Mouse (Mus musculus): ENCODE measurements around the gene Mas1.

Gene Mas1

DNA sequence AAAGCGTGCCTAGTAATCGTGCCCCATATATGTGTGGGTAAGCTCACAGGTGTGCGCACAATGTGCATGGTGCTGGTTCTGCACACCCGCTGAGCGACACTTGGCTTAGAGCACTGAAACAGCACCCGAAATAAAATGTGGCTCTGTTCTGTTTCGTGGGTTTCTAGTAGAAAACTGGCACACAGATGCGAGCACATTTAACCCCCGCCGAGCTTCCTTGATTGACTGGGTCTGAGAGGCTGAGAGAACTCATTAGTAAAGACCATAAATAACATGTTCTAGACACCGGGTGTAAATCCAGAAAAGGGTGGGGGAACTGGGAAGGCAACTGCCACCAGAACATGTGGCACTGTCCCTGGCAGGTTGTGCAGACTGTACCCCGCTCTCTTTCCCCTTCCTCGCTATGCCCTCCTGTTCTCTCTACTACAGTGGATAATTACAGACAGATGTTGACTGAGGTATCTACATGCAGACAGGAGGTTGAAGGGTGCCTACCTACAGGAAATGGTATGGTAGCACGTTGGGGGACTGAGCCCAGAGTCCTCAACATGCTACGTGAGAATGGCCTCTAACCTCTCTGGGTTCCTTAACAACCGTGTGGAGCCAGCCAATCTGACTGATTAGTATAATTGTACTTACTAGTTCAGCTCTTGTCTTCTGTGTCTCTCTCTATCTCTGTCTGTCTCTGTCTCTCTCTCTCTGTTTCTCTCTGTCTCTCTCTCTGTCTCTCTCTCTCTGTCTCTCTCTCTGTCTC, 4.5 kb upstream of the Mas1 start:
- DNase-seq, result no peak

DNA sequence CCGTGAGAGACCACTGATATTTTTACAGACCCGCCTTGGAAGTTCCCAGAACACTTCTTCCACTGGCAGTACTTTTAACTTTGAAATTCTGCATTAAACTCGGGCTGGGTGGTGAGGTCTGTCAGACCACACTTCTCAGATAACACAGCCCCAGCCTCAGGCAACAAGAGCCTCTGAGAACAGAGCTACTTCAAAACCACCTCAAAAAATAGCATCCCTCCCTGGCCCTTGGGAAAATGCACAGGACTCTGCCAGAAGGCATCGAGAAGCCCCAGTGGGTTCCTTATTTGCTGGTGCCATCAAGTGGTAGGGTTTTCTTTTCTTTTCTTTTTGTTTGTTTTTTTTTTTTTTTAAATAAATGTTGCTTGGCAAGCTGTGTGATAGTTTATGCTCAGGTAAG, 697 bp upstream of the Mas1 start:
- DNase-seq, result no peak

DNA sequence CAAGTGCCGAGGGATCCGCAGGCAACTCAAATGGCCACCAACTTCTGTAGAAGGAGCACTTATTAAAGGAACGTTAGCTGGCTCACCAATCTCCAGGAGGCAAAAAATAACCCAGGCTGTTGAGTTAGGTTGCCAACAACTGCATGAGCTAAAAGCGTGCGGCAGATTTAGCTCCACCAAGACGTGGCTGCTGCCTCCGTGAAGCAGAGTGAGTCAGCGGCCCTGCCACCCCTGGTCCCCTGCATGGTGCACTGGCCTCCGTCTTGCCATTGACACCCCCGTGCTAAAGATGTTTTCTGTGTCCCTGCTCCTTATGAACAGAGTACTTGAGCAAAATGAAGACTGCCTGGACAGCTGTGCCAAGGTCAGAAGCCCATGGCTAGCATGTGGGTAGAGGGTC, 1.1 kb downstream of the Mas1 start:
- peak; percentile 94 for DNase-seq

DNA sequence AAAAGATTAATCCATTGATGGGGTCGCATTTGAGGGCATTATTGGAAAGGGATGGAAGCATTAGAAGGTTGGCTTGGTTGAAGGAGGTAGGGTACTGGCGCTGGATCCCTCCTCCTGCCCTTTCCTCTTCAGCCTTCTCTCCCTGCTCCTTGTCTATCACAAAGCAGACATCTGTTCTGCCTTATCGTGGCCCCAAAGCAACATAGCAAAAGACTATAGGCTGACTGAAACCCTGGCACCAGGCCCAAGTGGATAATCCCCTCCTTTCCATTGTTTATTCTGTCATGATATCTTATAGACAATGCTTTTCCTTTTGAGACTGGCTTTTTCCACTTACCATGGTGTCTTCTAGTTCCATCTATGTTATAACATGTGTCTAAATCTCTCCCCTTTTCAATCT, 2.5 kb downstream of the Mas1 start:
- no peak for DNase-seq

DNA sequence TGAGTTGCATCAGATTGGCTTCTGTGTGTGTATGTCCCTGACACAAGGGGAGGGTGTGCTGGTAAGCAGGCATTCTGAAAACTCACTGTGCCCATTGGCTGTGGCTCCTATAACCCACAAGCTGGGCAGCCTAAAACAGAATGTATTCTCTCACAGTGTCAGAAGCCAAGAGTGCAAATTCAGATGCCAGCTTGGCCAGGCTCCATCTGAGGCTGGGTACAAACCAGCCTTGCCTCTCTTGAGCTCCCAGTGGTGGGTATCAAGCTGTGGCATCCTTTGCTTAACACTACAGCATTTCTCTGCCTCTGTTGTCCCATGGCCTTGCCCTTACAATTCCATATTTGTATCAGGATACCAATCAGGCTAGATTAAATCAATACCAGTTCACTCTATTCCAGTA, 3.8 kb downstream of the Mas1 start:
- DNase-seq, result no peak

DNA sequence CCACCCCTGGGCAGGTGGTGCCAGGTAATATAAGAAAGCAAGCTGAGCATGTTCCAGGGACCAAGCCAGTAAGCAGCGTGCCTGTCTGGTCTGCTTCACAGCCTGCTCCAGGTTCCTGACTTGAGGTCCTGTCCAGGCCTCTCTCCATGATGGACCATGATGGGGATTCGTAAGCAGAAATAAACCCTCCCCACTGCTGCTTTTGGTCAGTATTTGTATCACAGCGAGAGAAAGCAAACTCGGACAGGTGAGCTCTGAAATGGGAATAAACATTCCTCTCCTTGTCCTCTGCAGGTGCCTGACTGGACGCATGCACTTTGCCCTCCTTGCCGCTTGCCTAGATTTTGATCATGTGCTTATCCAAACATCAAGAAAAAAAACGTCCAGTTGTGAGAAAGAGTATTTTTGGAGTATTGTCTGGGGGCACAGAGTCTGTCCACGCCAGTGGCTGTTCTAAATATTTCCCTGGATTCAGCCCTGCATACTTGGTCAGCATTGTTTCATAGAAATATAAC, 8.9 kb downstream of the Mas1 start:
- no peak for DNase-seq

DNA sequence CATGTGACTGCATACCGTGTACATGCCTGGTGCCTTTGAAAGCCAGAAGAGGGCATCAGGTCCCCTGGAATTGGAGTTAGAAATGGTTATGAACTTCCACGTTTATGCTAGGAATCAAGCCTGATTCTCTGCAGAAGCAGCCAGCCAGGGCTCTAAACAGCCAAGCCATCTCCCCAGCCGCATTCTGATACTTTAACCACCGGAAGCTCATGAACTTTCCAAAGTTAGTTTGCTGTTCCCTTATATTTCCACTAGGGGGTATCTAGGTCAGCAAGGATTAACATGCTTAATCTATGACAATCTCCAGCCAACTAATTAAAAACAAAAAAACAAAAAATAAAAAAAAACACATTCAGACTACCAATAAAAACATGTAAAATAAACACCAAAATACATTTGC, 9.9 kb downstream of the Mas1 start:
- DNase-seq, result no peak

DNA sequence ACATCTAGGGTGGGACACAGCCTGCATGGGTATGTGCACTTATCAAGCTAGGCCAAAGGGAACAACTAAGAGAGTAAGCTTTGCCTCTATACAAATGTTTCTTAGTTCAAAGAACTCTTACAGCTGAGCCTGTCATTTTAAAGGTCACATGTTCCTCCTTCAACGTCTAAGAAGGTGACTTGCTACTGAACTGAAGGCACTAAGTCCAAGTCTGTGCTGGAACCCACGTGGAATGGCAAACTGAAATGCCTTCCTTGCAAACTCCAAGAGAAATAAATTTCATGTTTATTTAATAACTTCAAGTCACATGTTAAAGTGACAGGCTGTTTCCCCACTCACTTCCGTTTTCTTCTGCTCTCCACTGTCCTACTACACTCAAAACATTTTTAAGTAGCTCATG, 10.5 kb downstream of the Mas1 start:
- no peak for DNase-seq

DNA sequence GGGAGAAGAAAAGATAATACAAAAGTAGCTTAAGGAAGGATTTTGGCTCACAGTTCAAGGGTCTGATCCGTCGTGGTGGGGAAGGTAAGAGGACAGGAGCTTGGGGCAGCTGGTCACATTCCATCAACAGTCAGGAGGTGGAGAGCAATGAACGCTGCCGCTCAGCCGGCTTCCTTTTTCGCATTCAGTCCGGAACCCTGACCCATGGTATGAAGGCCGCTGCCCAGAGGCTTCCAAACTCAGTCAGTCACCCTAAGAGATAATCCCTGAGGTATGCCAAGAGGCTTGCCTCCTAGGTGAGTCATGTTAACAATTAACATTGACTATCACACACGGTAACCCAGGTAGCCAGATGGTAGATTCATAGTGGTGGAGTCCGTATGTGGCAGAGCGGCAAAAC, 13.6 kb downstream of the Mas1 start:
- DNase-seq, result no peak

DNA sequence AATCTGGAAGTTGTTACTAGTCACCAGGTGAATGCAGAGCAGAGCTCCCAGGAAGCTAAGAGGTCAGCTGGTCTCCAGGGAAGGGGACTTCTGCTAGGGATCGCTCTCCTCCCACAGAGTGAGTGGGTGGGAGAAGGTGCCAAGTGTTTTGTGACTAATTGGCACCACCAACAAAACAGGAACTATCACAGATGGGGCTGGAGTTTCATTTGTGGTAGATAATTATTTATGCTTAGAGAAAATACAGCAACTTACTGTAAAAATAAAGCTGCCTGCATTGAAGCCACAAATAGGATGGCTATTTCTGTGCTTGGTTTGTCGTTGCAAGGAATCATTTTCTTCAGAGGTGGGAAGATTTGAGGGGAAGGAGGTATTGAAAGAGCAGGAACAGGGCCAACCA, 14.1 kb downstream of the Mas1 start:
- no peak for DNase-seq

DNA sequence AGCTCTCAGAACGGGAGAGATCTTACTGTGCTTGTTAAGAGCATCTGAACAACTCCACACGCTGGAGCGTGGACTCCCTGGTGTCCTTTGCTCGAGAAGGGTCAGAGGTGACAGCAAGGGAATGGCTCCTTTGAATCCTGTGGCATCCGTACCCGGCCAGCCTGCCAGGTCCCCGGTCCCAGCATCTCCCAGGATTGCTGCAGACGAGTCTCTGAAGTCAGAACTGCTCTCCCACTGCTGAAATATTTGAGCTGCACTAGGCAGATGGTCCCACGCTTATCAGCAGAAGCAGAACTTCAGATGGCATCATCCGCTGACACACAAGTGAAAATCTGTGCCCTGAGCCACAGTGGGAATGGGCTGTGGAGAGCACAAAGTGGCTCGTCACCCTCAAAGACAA, 16.3 kb downstream of the Mas1 start:
- no peak for DNase-seq

DNA sequence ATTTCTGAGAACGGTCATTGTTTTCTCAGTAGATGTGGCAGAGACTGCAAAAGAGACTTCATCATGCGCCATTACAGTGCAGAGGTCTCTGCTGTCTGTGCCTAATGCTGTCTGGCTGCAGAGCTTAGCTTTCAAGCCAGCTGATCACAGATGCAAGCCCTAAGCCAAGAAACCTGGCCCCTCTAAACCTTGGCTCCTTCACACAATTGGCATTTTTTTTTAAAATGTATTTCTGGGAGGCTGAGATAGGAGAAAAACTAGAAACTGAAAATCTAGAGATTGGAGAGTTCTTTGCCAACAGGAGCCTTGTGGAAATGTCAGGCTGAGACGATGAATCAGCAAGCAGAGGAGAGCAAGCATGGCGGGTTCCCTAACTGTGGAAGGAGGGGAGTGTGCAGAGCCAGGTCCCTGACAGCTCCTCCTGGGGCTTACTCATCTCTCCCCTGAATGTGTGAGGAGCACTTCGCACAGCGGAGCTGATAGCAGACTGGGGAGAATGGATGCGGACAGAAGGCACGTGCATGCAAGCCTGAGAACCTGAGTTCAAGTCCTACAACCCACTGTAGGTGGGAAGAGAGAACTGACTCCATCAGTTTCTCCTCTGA, 18.1 kb downstream of the Mas1 start:
- no peak for DNase-seq

DNA sequence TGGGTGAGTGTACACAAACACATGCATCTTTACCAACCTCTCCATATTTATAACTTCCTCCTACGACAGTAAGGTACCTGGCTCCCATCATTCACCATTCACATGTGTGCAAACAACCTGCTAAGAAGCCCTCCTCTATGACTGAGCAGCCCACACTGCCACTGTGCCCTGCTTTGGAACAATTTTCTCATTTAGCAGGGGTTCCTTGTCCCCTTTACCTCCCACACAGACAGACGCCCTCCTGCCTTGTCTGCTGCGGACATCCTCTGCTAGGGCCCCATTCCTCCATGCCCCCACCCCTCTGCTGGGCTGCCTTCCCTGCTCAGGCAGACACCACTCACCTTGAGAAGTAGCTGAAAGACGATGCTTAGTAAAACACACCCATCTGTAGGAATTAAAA, 20.2 kb downstream of the Mas1 start:
- peak; percentile 70 for DNase-seq

DNA sequence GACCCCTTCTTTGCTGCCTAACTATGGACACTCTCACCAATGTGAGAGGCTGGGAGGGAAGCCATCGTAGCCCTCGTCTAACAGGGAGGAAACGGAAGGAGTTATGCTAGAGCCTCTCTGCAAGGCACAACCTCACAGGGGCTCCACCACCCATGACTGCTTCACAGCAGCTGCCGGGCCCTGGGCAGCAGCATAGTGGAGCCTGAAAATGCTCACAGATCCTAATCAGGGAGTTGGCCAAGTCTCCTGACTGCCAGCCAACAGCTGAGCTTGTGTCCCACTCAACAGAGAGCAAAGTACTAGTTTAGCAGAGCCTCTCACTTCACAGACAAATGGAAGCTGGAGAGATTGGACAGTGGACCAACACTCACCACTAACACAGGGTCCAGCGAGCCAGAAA, 21.5 kb downstream of the Mas1 start:
- DNase-seq, result peak; percentile 77

DNA sequence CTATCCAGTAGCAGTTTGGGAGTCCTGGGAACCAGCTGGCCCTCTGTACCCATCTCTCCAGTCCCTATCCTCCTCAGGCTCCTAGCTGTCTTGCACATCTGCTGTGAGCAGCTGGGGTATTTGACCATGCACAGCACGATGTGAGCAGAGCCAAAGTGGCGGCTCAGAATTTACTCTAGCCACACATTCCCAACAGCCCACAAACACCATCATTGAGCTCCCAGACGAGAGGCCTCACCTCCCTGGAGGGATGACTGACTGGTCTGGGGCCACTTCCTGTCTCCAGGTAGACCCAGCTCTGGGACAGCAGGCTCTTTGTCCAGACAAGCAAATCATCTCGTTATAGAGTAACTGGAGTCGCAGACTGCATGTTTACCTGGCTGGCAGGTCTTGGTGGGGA, 22.1 kb downstream of the Mas1 start:
- peak; percentile 50 for DNase-seq

DNA sequence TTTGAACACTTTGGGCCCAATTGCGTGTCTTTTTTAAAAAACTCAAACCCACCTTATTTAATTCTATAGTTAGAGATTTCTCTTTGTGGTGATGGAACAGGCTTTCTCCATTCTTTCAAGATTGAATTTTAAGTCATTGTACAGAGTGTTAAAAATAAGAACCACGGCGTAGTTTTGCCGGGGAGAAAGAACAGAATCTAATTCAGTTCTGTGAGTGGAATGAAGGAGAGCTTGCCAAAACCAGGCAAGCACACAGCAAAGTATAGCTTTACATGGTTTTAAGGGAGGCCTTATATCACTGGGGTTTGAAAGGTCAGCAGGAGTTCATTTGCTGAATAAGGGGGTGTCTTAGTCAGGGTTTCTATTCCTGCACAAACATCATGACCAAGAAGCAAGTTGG, 23.4 kb downstream of the Mas1 start:
- peak; percentile 29 for DNase-seq

DNA sequence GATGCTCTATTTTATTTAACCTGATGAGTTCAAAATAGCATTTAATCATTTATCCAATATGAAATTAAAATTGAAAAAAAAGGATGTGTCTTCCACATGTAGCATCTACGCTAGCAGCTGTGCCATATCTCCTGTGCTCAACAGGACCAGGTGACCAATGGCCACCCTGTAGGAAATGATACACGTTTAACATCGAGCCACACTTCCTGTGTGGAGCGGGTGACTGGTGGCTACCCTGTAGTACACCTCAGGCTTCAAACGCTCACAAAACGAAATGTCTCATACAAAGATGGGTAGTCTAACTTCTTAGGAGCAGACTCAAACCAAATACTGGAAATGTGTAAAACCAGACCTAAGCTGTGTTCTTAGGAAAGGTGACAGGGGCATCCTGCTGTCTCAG, 24.1 kb downstream of the Mas1 start:
- DNase-seq, result peak; percentile 69

DNA sequence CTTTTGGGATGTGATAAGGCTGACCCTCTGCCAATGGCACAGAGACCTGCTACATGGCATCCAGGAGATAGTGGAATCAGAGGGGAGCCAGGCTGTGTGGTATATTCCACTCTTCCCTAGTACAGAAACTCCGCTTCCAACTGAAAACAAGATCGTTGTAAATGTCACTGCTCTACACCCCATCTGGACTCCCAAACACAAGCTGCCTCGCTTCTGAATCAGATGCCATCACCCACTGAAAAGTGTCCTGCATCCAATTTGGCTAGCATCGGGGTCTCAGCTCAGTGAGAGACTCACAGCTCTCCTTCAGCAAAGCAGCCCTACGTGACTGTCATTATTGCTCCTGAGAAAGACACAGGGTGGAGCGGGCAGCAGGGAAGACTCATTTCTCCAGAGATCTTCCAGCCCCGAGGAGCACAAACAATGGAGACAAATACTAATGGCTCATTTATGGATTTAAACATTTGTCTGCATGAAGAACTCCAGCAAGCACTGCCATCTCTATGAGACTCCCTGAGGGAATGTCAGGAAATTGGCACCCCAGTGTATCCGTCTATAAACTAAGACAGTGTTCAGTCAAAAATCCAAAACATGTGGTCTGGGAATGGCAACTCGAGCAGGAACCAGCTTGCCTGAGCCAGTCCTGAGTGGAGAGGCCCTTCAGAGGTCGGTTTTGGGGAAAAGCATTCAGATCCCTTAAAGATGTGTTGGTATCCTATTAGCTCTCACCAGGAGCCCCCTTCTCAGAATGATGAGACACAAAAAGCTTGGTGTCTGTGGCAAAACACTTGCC, 28.3 kb downstream of the Mas1 start:
- DNase-seq, result peak; percentile 76

DNA sequence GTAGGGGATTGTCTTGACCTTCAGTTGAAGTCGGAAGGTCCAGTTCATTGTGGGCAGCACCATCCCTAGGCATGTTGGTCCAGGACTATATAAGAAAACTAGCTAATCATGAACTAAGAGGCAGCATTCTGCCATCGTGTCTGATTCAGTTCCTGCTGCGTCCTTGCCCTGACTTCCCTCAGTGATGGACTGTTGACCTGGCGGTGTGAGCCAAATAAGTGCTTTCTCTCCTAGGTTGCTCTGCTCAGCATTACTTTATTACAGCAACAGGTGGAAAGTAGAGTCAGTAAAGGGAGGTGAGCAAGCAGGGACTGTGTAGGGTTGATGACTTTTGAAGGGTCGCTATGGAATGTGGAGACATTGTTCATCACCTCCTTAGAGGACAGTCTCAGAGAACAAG, 32.2 kb downstream of the Mas1 start:
- peak; percentile 71 for DNase-seq

DNA sequence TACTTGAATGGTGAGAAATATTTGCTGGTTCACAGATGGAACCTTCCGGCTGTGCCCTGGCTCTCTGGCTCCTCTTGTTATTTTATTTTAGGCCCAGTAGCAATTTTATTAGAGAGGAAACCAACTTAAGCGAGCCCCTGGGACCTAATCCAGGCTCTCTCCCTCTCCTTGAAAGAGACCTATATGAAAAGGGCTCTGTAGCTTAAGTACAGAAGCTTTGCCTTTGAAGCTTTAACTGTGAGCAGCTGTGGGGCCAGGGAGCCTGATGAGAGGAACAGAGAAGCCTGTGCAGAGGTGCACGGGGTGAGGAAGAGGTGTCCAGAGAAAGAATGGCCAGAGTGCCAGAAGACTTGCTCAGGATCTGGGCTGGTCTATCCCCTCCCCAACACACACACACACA, 33.1 kb downstream of the Mas1 start:
- DNase-seq, result peak; percentile 50

DNA sequence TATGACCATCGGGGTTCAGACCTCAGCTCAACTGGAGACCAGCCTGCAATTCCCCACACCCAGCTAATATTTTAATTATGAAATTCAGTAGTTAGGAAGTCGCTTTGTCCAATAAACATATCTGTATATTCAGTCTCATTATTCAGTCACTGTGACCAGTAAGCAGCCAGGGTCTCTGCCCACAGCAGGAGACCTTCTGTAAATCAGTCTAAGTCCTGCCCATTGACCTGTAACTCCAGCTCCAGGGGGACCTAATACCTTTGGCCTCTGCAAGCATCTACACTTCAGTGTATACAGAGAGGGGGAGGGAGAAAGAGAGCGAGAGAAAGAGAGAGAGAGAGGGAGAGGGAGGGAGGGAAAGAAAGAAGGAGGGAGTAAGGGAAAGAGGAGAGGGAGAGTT, 33.6 kb downstream of the Mas1 start:
- DNase-seq, result no peak

DNA sequence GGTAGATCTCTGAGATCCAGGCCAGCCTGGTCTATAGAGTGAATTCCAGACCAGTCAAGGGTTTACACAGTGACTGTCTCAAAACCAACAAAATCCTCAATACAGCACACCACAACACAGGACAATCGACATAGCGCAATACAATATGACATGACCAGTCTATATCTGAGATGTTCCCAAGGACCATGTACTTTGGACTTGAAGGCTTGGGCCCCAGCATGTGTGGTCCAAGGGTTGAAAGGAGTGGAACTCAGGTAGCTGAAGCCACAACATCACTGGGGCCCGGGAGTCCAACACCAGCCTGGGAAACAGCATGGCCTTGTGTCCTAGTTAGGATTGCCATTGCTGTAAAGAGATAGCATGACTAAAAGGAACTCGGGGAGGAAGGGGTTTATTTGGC, 35.3 kb downstream of the Mas1 start:
- DNase-seq, result peak; percentile 81

DNA sequence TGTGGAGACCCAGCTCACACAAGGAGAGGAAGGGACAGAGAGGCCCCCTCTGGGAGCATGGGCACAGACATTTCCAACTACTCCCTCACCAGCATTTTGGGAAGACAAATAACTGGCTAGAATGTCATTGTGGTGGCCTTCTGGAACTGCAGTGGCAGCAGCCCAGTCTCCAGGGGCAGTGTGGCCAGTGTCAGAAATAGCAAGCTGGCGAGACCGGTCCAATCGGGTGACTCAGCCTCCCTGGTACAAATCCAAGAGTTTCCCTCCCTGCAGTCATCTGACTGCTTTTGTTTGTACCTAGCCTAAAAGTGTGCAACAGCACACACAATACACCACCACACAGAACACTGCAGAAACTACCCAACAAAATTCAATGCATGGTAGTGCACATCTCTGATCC, 35.7 kb downstream of the Mas1 start:
- peak; percentile 97 for DNase-seq

DNA sequence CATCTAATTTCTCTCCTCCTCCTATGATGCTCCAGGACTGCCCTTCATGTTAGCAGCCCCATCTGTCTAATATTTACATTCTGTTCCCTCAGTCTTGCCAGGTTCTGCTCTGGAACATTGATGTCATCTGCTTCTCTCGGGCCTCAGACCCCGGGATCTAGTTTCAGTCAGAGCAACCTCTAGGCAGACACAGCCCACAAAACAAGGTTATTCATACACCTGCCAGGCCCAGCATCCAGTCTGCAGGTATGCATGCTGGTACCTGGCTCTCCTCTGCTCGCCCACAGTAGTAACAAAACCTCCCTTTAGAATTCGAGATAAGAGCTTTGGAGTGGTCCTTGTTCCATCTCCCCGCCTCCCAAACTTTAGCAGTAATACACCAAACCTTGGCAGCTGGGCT, 37.6 kb downstream of the Mas1 start:
- peak; percentile 78 for DNase-seq
